Mouse (Mus musculus): Measurements from ENCODE around the gene B830017H08Rik.

Gene B830017H08Rik

DNA sequence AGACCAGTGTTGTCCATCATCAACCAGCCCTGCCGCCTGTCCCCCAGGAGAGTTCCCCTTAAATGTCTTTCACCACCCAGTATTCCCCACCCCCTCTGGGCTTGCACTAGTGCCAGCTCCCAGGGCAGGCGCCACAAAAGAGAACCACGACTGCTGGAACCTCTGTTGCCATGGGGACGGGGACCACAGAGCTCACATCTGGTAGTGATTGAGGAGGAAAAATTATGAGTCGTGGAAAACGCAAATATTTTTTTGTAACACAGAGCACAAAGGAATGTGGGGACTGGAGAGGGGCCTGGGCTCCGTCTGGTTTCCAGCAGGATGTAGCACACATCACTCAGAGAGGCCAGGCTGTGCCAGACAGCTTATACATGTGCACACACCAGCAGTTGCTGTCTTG is 23.2 kb upstream of the B830017H08Rik start:
- no peak for DNase-seq (ENCODE audit: low spot score in 2 of 2)

DNA sequence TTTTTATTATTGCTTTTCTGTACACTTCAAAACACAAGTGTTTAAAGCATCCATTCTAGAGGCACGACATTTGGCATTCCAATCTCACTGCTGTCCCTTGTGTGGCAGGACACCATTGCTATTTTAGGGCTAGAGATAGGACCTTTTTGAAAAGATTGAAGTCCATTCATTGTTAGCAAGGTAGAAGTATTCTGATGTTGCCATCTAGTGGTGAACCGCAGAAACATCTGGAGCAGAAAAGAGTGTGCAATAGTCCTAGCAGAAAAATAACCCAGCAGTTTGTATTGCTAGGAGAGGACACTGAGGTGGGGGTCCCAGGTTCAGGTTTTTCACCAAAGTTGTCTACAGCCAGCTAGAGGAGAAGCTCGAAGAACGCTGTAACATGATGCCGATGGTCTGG is 20.8 kb upstream of the B830017H08Rik start:
- peak; percentile 51 to 58 for DNase-seq (ENCODE audit: low spot score in 2 of 2)

- DNase-seq (ENCODE audit: low spot score in 2 of 2): no peak
Measured at GRCm38 (mm10) chr16:17813173-17813572, 19.7 kb upstream of the B830017H08Rik start.

GRCm38 (mm10) chr16:17815411-17816402 is 17.2 kb upstream of the B830017H08Rik start:
- peak; percentile 59 to 75 for DNase-seq (ENCODE audit: low spot score in 2 of 2)

GRCm38 (mm10) chr16:17816528-17816927 is 16.4 kb upstream of the B830017H08Rik start:
- DNase-seq (ENCODE audit: low spot score in 2 of 2): no peak

- DNase-seq (ENCODE audit: low spot score in 2 of 2): no peak
Measured at GRCm38 (mm10) chr16:17826500-17826899, 6.4 kb upstream of the B830017H08Rik start.

- no peak for DNase-seq (ENCODE audit: low spot score in 2 of 2)
Measured at GRCm38 (mm10) chr16:17828229-17828628, 4.7 kb upstream of the B830017H08Rik start.

DNA sequence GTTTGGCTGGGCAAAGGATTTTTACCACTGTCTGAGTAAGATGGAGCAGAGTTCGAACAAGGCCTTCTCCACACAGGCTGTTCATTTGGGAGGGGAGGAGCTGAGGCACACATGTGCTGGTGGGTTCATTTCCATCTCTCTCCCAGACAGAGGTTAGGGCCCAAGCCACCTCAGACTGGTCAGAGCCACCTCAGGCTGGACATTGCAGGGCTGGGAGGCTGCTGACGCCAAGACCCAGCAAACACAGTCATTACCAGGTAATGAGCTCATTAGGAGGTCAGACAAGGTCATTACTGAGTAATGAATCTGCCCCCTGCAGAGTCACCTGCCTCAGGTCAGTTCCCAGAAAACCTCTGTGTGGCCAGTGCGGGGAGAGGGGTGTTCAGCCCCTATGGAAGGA is 4.1 kb upstream of the B830017H08Rik start:
- DNase-seq (ENCODE audit: low spot score in 2 of 2): no peak

- DNase-seq (ENCODE audit: low spot score in 2 of 2): no peak
Measured at GRCm38 (mm10) chr16:17830385-17831178, 2.3 kb upstream of the B830017H08Rik start.

GRCm38 (mm10) chr16:17831781-17832180 is 1.1 kb upstream of the B830017H08Rik start:
- no peak for DNase-seq (ENCODE audit: low spot score in 2 of 2)

GRCm38 (mm10) chr16:17833321-17833680 is 380 bp downstream of the B830017H08Rik start:
- DNase-seq (ENCODE audit: low spot score in 2 of 2): peak; percentile 40 to 62

DNA sequence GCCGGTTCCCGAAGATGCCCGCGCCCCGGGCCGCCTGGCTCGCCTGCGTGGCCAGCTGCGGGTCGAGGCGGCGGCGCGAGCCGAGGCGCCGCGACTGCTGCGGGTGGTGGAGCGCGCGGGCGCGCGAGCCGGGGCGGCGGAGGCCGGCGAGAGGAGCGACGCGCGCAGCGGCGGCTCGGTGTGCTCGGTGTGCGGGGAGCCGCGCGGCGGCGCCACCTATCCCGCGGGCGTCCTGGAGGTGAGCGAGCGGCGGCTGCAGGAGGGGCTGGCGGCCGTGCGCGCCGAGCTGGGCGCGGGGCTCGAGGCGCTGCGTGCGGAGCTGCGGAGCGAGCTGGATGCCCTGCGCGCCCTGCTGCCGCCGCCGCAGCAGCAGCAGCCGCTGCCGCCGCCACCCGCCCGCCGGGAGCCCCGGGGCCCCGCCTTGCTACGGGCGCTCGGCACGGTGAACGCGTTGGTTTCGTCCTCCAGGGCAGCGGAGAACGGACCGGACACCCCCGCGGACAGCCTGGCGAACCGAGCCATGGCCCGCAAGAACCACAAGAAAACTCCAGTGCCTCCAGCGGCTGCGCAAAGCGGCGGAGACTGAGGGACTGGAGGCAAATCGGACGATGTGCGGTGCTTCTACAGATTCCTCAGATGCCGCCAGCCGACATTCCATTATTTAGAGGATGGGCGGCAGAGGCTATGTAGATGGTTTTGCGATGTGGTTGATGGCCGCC is 919 bp downstream of the B830017H08Rik start:
- peak; percentile 67 for DNase-seq (ENCODE audit: low spot score in 2 of 2)

DNA sequence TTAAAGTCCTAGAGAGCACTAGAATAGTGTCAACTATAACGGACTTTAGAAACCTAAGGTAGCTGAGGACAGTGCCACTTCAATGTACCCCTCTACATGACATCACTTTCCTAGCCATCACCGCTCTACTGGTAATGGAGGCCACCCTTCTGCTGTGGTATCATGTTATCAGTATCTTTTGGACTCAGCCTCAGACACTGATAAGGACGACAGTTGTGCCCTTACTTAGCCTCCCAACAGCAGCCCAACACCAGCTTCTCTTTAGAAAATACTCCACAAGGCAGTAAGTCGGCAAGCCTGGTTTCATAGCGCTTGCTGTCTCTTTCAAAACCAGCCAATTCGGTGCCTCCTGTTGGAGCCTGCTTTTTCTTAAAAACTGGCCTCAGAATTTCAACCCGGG is 1.6 kb downstream of the B830017H08Rik start:
- no peak for DNase-seq (ENCODE audit: low spot score in 2 of 2)

- no peak for DNase-seq (ENCODE audit: low spot score in 2 of 2)
Measured at GRCm38 (mm10) chr16:17835481-17835880, 2.6 kb downstream of the B830017H08Rik start.

DNA sequence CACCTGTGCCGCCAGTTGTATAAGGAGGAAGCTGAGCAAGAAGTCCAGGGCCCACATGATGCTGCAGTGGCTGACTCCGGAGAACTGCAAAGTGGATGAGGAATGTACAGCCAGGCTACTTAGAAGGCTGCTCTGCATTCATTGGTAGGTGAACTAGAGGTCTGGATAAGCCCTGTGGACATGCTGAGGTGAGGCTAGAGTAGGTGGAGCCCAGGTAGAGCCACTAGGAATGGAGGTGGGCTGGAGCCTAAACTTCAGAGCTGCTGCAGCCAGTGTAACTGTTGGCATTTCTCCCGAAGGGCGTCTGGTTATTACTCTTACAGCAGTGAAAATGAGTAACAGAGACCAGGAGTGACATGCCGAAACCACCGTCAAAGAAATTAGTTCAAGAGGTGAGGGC is 5.1 kb downstream of the B830017H08Rik start, which contains the start of gene Car15:
Car15 (minus strand) TSS at position 314 of the 400 bp plus-strand sequence.
- DNase-seq (ENCODE audit: low spot score in 2 of 2): no peak

GRCm38 (mm10) chr16:17839976-17840375 is 7.1 kb downstream of the B830017H08Rik start:
- DNase-seq (ENCODE audit: low spot score in 2 of 2): no peak

GRCm38 (mm10) chr16:17842437-17842836 is 9.5 kb downstream of the B830017H08Rik start:
- DNase-seq (ENCODE audit: low spot score in 2 of 2): no peak

DNA sequence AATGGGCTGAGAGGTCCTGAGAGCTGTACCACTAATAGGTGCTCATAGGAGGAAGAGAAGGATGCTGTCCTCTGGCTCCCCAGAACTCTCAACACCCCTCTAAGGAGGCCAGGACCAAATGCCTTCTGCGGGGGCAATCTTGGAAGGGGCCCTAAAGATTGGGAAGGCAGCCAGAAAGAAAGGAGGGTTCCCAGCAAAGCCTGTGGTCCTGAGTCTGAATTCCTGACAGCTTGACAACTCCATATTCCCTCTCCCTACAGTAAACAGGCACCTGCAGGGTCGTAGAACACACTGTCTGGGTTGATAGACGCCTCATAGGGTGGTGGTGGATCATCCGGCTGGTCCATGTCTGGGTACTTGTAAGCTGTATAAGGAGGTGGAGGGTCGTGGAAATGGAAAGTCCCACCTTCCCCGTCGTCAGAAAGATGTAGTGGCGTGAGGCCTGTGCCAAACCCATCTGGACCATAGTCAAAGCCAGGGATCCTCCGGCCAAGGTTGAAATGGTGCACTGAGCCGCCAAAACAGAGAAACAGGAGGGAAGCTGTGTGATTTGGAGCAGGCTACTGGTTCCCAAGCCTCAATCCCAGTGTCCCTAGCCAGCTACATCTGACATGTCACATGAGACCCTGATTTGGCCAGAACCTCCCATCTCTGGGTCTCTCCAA is 10.9 kb downstream of the B830017H08Rik start:
- DNase-seq (ENCODE audit: low spot score in 2 of 2): no peak

DNA sequence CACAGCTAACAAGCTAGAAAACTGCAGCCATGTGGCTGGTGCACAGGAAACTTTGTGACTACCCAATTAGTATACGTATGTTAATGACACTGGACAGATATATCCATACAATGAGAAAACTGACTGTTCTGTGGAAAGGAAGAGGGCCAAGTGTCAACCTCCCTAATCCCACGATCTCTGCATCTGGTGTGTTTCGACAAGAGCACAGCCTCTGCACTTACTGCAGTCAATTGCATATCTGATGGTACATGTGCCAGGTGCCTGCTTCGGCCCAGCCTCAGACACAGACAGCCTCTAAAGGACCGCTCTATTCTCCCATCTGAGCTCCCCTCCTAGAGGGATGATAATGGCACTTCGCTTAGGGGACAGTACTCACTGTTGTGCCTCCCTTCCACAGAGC is 15.5 kb downstream of the B830017H08Rik start:
- no peak for DNase-seq (ENCODE audit: low spot score in 2 of 2)

DNA sequence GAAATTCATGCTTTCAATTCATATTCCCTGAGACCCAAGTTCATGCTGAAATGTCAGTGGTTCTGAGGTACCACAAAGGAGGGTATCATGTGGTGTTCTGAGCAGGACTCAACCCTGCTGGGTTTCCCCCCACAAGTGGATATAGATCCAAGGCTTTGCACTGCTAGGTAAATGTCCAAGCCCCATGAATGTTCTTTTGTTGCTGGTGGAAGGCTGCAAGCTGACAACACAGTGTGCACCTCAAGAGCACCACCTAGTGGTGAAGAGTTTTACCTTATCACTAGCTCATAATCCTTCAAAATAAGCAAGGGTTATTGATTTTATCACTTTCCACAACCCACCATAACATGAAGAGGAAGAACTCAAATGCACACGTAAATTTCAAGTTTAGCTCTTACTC is 16.0 kb downstream of the B830017H08Rik start:
- DNase-seq (ENCODE audit: low spot score in 2 of 2): peak; percentile 44 to 69

GRCm38 (mm10) chr16:17849486-17849885 is 16.6 kb downstream of the B830017H08Rik start:
- DNase-seq (ENCODE audit: low spot score in 2 of 2): no peak

Measured in right cerebral cortex, adult 2 months (tissue).